Mouse (Mus musculus): Measurements from ENCODE around the gene Prune1. TPM values are rescaled to one million over a fixed set of nuclear protein-coding genes. Genes with fewer than 3 reads are reported as not detected.

Prune1 gene
- 27.3 and 29.1 TPM in 2 replicates for polyA plus RNA-seq (2016; fragmentation: Nextera tagmentation; extraction: Ambion mirVana)

DNA sequence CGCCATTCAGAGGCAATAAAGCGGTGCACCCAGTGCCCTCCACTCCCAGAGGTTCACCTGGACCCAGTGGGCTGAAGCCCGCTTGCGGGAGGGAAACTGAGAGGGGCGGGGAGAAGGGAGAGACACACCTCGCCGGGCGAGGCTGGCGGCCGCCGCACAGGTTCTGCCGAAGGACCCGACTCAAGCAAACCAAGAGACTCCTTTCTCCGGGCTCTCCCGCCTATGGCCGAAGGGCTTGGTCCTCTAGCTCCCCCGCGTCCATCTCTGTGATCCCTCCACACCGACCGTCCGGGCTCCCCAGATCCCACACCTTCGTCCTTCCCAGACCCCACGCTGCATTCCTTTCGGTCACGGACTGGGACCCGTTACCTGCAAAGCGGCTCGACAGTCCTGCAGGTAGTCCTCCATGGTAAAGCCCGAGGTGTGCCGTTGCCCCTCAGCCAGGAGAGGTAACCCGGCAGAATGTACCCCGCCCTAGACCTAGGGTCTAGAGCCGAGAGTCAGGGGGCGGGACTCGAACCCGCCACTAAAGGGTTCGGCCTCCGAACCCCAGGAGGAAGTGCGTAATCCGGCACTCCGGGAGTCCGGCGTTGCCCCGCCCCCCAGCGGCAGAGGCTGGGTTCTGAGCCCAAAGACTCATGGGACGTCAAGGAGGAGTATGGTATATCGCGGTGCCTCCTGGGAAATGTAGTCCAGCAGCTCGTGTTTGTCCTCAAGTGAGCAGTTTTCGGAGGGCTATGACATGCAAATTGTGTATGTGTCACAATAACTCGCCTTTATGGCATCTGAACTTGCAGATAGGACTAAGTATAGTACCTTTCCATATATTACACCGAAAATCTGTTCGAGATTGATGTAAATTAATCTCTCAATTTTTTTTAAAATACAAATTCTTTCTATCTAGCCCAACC lies at the start of gene Prune1, which contains the start of gene Mindy1:
Gene Prune1 (minus strand): TSS at position 861 of the 911 bp plus-strand sequence.
Gene Mindy1 (plus strand): TSS at position 130 of the 911 bp plus-strand sequence.
- WGBS, result under 1% methylated on average over 53 of the region's 53 CpGs
- Histone ChIP-seq H3K36me3 (replicated peaks) (peaks cover 3% of the 10 kb centered on the region; the same call in 1 of the 2 replicates), H3K4me1 (peaks cover 33% of the 10 kb centered on the region), H3K27me3 (replicated peaks; ENCODE audit: low read depth, poor library complexity, severe bottlenecking) (no peaks in the 10 kb centered on the region), H3K9me3 (no peaks in the 10 kb centered on the region), H3K27ac (replicated peaks) (peak within 1 kb of the TSS; percentile 96), H3K4me3 (peak within 1 kb of the TSS; percentile 80)
- peak; percentile 98 for DNase-seq (ENCODE audit: low spot score)

DNA sequence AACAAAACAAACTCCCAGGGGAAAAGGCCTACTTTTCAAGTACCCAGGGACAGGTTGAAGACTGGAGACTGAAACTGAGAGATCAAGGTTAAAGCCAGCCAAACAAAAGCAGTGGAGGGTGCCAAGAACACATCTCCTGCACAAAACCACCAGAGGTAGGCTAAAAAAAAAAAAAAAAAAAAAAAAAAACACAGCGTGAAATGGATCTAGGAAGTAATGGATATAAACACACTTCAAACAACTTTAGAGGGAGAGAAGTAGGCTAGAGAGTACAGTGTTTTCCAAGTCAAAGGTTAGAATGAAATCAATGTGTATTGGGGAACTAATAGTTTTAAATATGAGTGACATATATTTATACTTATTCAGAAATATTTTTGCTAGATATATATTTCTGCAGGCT lies 49.7 kb upstream of the Prune1 start:
- DNase-seq (ENCODE audit: low spot score), result no peak
- no peaks in the 10 kb centered on the region for H3K9me3 ChIP-seq
- no peaks in the 10 kb centered on the region for H3K4me1 ChIP-seq
- no peak overlapping the region for H3K4me3 ChIP-seq
- H3K27me3 ChIP-seq (replicated peaks; ENCODE audit: low read depth, poor library complexity, severe bottlenecking), result no peaks in the 10 kb centered on the region
- H3K27ac ChIP-seq (replicated peaks), result no peak overlapping the region
- 88% methylated on average over 1 of the region's 1 CpGs for WGBS
- peaks cover 100% of the 10 kb centered on the region for H3K36me3 ChIP-seq (replicated peaks)

DNA sequence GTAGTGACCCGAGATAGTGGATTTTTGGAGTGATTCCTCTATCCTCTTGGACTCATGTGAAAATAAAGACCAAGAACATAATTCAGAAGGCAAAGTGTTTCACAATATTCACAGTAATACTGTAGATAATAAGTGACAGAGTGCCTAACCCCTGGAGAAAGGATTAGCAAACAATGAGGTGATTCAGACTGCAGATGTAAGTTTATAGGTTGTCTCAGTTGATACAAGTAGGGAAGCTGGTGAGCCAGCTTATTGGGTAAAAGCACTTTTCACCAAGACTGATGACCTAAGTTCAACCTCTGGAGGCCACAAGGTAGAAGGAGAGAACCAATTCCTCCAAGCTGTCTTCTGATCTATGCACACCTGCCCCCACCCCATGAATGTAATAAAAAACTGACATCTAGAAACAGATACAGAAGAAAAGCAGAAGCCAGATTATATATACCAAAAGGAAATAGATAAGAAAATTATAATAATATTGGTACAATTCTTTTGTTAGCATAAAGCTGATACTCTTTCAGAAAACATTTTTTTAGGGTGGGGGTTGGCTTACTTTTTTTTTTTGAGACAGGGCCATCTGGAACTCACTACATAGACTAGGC lies 47.0 kb upstream of the Prune1 start:
- WGBS, result 93% methylated on average over 1 of the region's 1 CpGs
- no peak for DNase-seq (ENCODE audit: low spot score)
- no peak overlapping the region for H3K4me3 ChIP-seq
- no peaks in the 10 kb centered on the region for H3K4me1 ChIP-seq
- H3K36me3 ChIP-seq (replicated peaks), result peaks cover 100% of the 10 kb centered on the region
- no peaks in the 10 kb centered on the region for H3K27me3 ChIP-seq (replicated peaks; ENCODE audit: low read depth, poor library complexity, severe bottlenecking)
- H3K9me3 ChIP-seq, result no peaks in the 10 kb centered on the region
- no peak overlapping the region for H3K27ac ChIP-seq (replicated peaks)

DNA sequence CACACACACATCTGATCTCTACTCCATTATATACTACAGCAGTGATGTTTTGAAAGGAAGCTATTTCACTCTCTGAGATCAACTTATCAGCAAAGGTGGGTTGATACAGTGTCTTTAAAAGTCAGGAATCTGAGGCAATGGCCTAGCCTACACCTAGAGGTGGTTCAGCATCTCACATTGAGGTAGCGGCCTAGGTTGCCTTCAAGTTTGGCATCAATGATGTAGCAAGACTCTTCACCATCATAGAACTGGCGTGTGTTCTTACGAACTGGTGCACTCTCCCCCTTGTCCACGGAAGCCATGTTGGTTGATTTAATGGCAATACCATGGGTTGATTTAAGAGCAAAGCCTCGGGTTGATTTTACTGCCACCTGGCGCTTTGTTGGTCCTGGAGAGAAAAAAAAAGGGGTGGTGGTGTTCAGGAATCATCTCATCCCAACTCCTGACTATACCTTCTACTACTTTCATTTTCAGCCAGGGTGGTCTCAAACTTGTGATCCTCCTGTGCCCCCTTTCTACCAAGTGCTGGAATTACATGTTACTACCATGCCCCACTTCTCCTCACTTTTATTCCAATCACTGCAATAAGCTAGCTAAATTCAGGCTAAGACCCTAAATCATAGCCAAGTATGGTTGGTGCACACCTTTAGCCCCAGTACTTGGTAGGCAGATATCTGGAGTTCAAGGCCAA lies 42.7 kb upstream of the Prune1 start:
- Histone ChIP-seq H3K36me3 (replicated peaks) (peaks cover 100% of the 10 kb centered on the region), H3K9me3 (no peaks in the 10 kb centered on the region), H3K27me3 (replicated peaks; ENCODE audit: low read depth, poor library complexity, severe bottlenecking) (no peaks in the 10 kb centered on the region), H3K4me3 (no peak overlapping the region), H3K27ac (replicated peaks) (no peak overlapping the region), H3K4me1 (peaks cover 9% of the 10 kb centered on the region)
- no peak for DNase-seq (ENCODE audit: low spot score)
- WGBS, result 92% methylated on average over 6 of the region's 6 CpGs

DNA sequence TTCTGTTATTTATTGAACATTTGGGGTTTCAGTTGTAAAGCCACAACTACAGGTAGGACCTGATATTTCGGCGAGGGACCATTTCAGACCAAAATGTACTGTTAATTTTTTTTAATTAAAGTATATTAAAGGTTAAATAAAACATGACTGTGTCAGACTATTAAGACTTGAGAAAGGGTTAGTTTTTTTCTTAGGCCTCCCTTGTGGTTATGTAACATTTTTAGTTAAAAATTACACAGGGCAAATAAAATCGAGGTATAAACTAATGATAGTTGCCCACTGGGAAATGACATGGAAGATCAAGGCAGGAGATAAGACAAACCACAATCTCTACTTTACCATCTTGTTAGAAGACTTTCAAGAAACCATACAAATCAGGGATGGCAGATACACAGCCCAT lies 41.6 kb upstream of the Prune1 start:
- no peak overlapping the region for H3K4me3 ChIP-seq
- H3K4me1 ChIP-seq, result peaks cover 19% of the 10 kb centered on the region
- WGBS, result 91% methylated on average over 3 of the region's 3 CpGs
- H3K36me3 ChIP-seq (replicated peaks), result peaks cover 97% of the 10 kb centered on the region
- H3K27me3 ChIP-seq (replicated peaks; ENCODE audit: low read depth, poor library complexity, severe bottlenecking), result no peaks in the 10 kb centered on the region
- H3K27ac ChIP-seq (replicated peaks), result no peak overlapping the region
- no peak for DNase-seq (ENCODE audit: low spot score)
- no peaks in the 10 kb centered on the region for H3K9me3 ChIP-seq

DNA sequence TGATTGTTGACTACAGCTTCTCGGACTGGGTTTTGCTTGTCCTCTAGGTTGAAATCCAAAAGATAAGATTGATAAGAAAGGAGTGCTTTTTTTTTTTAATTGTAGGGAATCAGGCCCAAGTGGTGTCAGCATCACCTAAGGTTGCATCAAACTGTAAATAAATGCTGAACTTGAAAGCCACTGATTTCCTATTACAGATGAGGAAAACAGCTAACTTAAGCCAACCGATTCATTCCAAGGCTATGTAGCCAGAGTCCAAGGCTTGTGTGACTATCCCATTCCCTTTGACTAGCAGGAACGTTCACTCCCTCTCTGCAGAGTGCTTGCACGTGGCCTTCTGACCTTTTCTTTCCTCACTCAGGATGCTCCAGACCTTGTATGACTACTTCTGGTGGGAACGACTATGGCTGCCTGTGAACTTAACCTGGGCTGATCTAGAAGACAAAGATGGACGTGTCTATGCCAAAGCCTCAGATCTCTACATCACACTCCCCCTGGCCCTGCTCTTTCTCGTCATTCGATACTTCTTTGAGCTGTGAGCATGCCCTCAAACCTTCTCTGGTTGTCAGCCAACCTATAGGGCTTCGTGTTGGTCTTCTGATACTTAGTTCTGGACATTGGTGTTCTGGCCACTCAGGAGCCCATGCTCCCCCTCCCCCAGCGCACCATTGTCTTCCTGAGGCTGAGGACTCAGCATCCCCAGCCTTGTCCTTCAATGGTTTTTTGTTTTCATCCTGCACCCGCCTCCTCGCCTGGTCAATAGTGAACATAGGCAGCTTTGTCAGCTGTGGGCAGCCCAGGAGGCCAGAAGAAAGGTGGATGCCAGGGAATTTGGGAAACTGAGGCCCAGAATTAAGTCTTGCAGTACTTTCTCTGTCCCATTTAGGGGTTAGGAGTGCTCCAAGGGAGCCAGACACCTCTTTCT lies 38.1 kb upstream of the Prune1 start:
- 68% methylated on average over 12 of the region's 12 CpGs for WGBS
- H3K9me3 ChIP-seq, result no peaks in the 10 kb centered on the region
- no peak overlapping the region for H3K4me3 ChIP-seq
- H3K27me3 ChIP-seq (replicated peaks; ENCODE audit: low read depth, poor library complexity, severe bottlenecking), result no peaks in the 10 kb centered on the region
- DNase-seq (ENCODE audit: low spot score), result no peak
- H3K27ac ChIP-seq (replicated peaks), result no peak overlapping the region
- peaks cover 48% of the 10 kb centered on the region for H3K4me1 ChIP-seq
- peaks cover 68% of the 10 kb centered on the region for H3K36me3 ChIP-seq (replicated peaks)

DNA sequence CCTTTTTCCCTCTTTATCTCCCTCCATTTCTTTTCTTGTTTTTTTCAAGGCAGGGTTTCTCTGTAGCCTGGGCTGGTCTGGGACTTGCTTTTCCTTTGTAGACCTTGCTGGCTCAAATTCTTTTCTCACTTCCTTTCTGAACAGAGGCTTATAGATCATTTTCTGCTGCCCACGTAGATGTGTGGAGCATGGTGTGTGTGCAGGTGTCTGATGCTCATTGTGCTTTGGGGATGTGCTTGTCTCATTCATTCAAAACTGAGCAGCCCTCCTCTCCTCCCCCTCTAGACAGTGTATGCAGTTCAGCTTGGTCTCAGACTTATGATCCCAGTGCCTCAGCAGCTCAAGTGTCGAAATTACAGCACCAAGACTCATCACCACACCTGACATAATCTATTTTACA lies 37.2 kb upstream of the Prune1 start:
- Histone ChIP-seq H3K4me1 (peaks cover 56% of the 10 kb centered on the region), H3K36me3 (replicated peaks) (peaks cover 59% of the 10 kb centered on the region), H3K27ac (replicated peaks) (no peak overlapping the region), H3K27me3 (replicated peaks; ENCODE audit: low read depth, poor library complexity, severe bottlenecking) (no peaks in the 10 kb centered on the region), H3K9me3 (no peaks in the 10 kb centered on the region), H3K4me3 (no peak overlapping the region)
- WGBS, result 72% methylated on average over 2 of the region's 2 CpGs
- DNase-seq (ENCODE audit: low spot score), result no peak

DNA sequence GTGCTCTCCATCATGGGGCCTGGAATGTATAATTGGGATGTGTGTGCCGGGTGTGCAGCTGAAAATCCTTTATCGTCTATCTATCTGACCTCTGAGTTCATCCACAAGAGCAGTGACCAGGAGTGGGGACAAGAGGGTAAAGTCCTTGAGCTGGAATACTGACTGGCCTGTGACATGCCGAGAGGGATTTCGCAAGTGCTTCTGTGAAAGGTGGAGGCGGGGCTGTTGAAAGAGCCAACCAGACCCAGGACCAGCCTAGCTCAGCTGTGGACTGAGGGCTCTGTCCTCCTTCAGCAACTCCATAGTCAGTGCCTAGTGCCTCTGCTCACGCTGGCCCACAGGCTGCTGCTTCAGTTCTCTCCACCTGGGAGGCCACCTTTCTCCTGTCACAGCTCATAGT lies 36.7 kb upstream of the Prune1 start:
- no peaks in the 10 kb centered on the region for H3K9me3 ChIP-seq
- WGBS, result 44% methylated on average over 6 of the region's 6 CpGs
- DNase-seq (ENCODE audit: low spot score), result no peak
- peaks cover 54% of the 10 kb centered on the region for H3K36me3 ChIP-seq (replicated peaks)
- no peak overlapping the region for H3K27ac ChIP-seq (replicated peaks)
- H3K4me3 ChIP-seq, result no peak overlapping the region
- peaks cover 60% of the 10 kb centered on the region for H3K4me1 ChIP-seq
- no peaks in the 10 kb centered on the region for H3K27me3 ChIP-seq (replicated peaks; ENCODE audit: low read depth, poor library complexity, severe bottlenecking)

DNA sequence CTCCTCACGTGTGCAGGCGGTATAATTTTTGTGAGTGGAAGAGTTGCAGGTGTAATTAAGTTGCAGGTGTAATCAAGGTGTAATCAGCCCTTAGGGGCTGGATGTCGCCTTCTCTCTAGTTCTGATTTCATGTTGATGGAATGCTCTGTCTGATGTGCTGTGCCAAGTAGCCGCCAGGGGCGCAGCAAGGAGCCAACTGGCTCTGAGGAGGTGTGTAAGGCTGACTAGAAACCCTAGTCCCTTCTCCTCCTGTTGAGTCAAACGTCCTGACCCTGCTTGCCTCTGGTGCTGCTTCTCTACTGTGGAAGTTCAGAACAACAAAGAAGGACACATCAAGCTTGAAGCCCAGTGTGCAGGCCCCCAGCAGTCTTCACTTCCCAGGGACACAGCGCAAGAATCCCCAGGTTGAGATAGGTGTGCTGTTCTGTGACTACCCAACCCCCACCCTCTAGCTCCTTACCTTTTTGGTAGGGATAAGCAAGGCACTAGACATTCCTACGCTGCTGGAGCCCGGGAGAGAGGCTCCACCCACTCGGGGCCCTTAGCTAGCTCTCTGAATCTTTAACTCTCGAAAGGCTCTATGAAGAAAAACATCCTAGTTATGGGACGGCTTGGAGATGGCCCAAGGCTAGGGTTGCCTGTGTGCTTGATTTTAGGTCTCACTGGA lies 35.7 kb upstream of the Prune1 start:
- Histone ChIP-seq H3K27ac (replicated peaks) (peak overlapping the region; percentile 51), H3K9me3 (no peaks in the 10 kb centered on the region), H3K27me3 (replicated peaks; ENCODE audit: low read depth, poor library complexity, severe bottlenecking) (no peaks in the 10 kb centered on the region), H3K4me1 (peaks cover 63% of the 10 kb centered on the region), H3K4me3 (peak overlapping the region; percentile 31), H3K36me3 (replicated peaks) (peaks cover 44% of the 10 kb centered on the region)
- 22% methylated on average over 12 of the region's 12 CpGs for WGBS
- DNase-seq (ENCODE audit: low spot score), result peak; percentile 69

DNA sequence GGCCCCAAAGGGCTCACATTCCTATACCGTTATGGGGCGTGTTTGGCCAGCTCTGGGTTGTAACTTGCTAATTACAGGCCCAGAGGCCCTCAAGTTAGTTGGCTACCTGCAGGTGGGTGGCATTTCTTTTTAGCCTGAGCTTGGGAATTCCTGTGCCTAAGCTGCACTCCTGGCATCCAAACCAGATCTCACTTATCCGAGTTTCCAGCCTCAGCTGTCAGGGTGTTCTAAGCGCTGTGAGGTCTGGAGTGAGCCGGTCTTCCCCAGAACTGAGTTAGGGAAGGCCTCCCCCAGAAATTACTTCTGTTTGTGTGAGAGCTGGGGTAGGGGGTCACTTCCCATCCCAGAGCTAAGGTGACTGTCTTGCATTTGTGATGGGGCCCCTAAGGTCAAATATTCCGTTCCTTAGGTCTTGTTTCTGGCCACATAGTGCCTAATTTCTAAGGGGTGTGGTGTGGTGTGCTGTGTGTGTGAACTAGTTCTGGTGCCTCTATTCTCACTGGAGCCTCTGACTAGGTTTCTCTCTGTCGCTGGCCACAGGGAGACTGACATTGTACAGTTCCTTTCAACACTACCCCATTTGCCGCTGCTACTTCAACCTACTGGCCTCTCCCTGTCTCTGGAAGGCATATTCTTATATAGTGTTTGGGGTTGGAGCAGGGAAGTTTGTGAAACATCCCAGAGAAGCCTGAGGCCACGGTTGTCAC lies 34.1 kb upstream of the Prune1 start:
- DNase-seq (ENCODE audit: low spot score), result no peak
- H3K27ac ChIP-seq (replicated peaks), result peak overlapping the region; percentile 99
- H3K4me3 ChIP-seq, result peak overlapping the region; percentile 90
- H3K36me3 ChIP-seq (replicated peaks), result peaks cover 28% of the 10 kb centered on the region
- no peaks in the 10 kb centered on the region for H3K9me3 ChIP-seq
- 15% methylated on average over 9 of the region's 9 CpGs for WGBS
- H3K27me3 ChIP-seq (replicated peaks; ENCODE audit: low read depth, poor library complexity, severe bottlenecking), result no peaks in the 10 kb centered on the region
- peaks cover 63% of the 10 kb centered on the region for H3K4me1 ChIP-seq

Data from embryonic facial prominence, embryonic 10.5 days (tissue).